Mouse (Mus musculus) hindbrain, embryonic 11.5 days (tissue): ENCODE results near the gene 4930402F06Rik. TPM values are rescaled to one million over a fixed set of nuclear protein-coding genes. Genes with fewer than 3 reads are reported as not detected.

Experiments
- ATAC-seq: fragments of 200-750 bp; cut with Nextera tagmentation; 2 replicates; pipeline ENCODE4 v1.8.0; 2017; ENCODE audit warnings: mild to moderate bottlenecking, moderate TSS enrichment, moderate library complexity; ENCODE audit not compliant: low FRiP score
- DNase-seq: peaks from one replicate; pipeline ENCODE4 v3.0.0-alpha.2; 2015; ENCODE audit warnings: low spot score
- H3K27ac ChIP-seq: fragments of 300-500 bp; sonication (generic); 2 replicates; pipeline ENCODE4 v1.5.1; 2014; ENCODE audit warnings: mild to moderate bottlenecking, low read depth, low read length
- H3K27me3 ChIP-seq: fragments of 300-500 bp; sonication (generic); 2 replicates; pipeline ENCODE4 v1.6.1; 2014; ENCODE audit warnings: mild to moderate bottlenecking, low read length, moderate library complexity, mixed read lengths; ENCODE audit not compliant: control insufficient read depth, insufficient read depth
- H3K36me3 ChIP-seq: fragments of 300-500 bp; sonication (generic); 2 replicates; pipeline ENCODE4 v1.6.1; 2014; ENCODE audit warnings: mild to moderate bottlenecking, low read length, moderate library complexity, mixed read lengths; ENCODE audit not compliant: control insufficient read depth, insufficient read depth
- H3K4me1 ChIP-seq: fragments of 300-500 bp; sonication (generic); replicated peaks from 2 replicates; pipeline ENCODE4 v1.6.1; 2014; ENCODE audit warnings: low read length, mixed read lengths; ENCODE audit not compliant: control insufficient read depth, insufficient read depth
- H3K4me2 ChIP-seq: fragments of 300-500 bp; sonication (generic); replicated peaks from 2 replicates; pipeline ENCODE4 v1.6.1; 2014; ENCODE audit warnings: mild to moderate bottlenecking, low read depth, low read length
- H3K4me3 ChIP-seq: fragments of 300-500 bp; sonication (generic); 2 replicates; pipeline ENCODE4 v1.5.1; 2014; ENCODE audit warnings: low read depth, low read length
- H3K9ac ChIP-seq: fragments of 300-500 bp; sonication (generic); 2 replicates; pipeline ENCODE4 v1.6.1; 2014; ENCODE audit warnings: low read depth, low read length
- H3K9me3 ChIP-seq: fragments of 300-500 bp; sonication (generic); 2 replicates; pipeline ENCODE4 v1.6.1; 2016; ENCODE audit warnings: low read length; ENCODE audit not compliant: control insufficient read depth
- WGBS: fragments of 180-500 bp; shearing (Covaris S2); extraction: QIAGEN DNeasy Blood & Tissue Kit; methylation state at CpG from one replicate; pipeline ENCODE4 v1.1.7; 2014; 5-methylcytosine and 5-hydroxymethylcytosine counted together
- polyA plus RNA-seq: library from polyadenylated mRNA; unstranded; fragments of >200 nt; fragmentation: Nextera tagmentation; extraction: Ambion mirVana; gene quantifications from 2 replicates; pipeline ENCODE4 v1.2.1, GENCODE M21; 2014

Gene 4930402F06Rik
- polyA plus RNA-seq, 1 experiment from 2014 or later, result not detected

DNA sequence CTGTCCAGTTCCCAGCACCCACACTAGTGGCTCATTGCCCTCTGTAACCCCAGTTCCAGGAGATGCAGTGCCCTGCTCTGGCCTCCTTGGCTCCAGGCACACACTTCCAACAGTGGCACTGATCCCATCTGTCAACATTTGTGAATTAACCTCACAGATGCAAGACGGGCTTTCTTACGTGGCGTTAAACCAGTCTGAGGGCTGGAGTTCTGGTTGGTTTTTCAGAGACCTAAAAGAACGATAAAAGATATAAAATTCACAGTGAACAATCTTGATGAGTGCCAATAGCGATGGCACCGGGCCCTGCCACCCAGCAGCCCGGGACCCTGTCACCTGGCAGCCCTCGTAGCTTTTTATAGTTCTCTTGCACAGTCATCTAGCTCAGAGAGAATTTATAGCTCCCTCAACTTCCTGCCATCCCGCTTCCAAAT, 11.5 kb downstream of the 4930402F06Rik start:
- no peak for ATAC-seq
- Histone ChIP-seq H3K4me1 (no peaks in the 10 kb centered on the region), H3K36me3 (no peaks in the 10 kb centered on the region), H3K4me2 (no peak overlapping the region), H3K27ac (no peak overlapping the region), H3K9ac (no peak overlapping the region), H3K4me3 (no peak overlapping the region), H3K27me3 (no peaks in the 10 kb centered on the region), H3K9me3 (no peaks in the 10 kb centered on the region)
- DNase-seq, result no peak
- WGBS, result 86% methylated on average over 9 of the region's 9 CpGs

DNA sequence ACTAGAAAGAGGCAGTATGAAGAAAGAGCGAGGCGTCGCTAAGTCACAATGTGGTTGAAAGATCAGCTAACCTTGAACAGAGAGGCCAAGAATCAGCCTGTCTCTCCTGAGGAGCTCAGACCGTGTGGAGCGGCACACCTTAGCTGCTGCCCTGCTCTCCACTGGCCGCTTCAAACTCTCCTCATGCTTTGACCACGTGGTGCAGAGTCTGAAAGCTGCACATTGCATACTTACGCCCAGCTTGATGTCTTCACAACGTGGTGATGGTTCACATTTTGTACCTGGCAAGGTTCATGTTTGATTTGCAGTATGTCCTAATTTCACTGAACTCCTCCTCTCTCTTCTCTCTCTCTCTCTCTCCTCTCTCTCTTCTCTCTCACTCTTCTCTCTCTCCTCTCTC, 17.7 kb downstream of the 4930402F06Rik start:
- DNase-seq (no peak), ATAC-seq (no peak)
- Histone ChIP-seq H3K4me3 (no peak overlapping the region), H3K9me3 (no peaks in the 10 kb centered on the region), H3K27ac (no peak overlapping the region), H3K9ac (no peak overlapping the region), H3K36me3 (no peaks in the 10 kb centered on the region), H3K4me2 (no peak overlapping the region), H3K27me3 (no peaks in the 10 kb centered on the region), H3K4me1 (no peaks in the 10 kb centered on the region)
- 74% methylated on average over 9 of the region's 9 CpGs for WGBS

- 61% methylated on average over 6 of the region's 6 CpGs for WGBS
- Histone ChIP-seq H3K4me3 (no peak overlapping the region), H3K9ac (no peak overlapping the region), H3K9me3 (no peaks in the 10 kb centered on the region), H3K4me2 (no peak overlapping the region), H3K36me3 (no peaks in the 10 kb centered on the region), H3K4me1 (no peaks in the 10 kb centered on the region), H3K27ac (no peak overlapping the region), H3K27me3 (no peaks in the 10 kb centered on the region)
- DNase-seq, result no peak
- ATAC-seq, result no peak
Measured at GRCm38 (mm10) chr2:35377600-35377999, 19.4 kb downstream of the 4930402F06Rik start.

DNA sequence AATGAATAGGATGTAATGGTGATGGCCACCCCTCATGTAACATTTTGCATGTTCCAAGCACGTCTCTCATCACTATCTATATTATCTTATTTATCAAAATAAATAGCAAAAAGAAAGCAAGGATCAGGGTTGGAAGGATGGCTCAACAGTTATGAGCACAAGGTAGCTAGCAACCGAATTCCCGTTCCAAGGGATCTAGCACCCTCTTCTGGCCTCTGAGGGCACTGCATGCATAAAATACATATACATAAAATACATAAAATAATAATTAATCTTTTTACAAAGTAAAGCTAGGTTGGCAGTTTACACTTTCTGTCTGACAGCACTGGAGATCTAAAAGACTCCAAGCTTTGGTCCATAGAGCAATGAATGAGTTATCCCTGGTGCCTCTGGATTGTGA, 24.0 kb downstream of the 4930402F06Rik start:
- WGBS, result 11% methylated on average over 3 of the region's 3 CpGs
- Histone ChIP-seq H3K9me3 (no peaks in the 10 kb centered on the region), H3K4me3 (no peak overlapping the region), H3K4me2 (no peak overlapping the region), H3K27me3 (no peaks in the 10 kb centered on the region), H3K9ac (no peak overlapping the region), H3K4me1 (no peaks in the 10 kb centered on the region), H3K27ac (no peak overlapping the region), H3K36me3 (no peaks in the 10 kb centered on the region)
- ATAC-seq (no peak), DNase-seq (peak; percentile 71)

- no peak overlapping the region for H3K4me2 ChIP-seq
- ATAC-seq (no peak), DNase-seq (no peak)
- H3K36me3 ChIP-seq, result no peaks in the 10 kb centered on the region
- no peak overlapping the region for H3K27ac ChIP-seq
- no peaks in the 10 kb centered on the region for H3K9me3 ChIP-seq
- H3K9ac ChIP-seq, result no peak overlapping the region
- no peak overlapping the region for H3K4me3 ChIP-seq
- H3K4me1 ChIP-seq, result no peaks in the 10 kb centered on the region
- no peaks in the 10 kb centered on the region for H3K27me3 ChIP-seq
Measured at GRCm38 (mm10) chr2:35370686-35371085, 26.3 kb downstream of the 4930402F06Rik start.

GRCm38 (mm10) chr2:35367629-35368028, 29.3 kb downstream of the 4930402F06Rik start, which contains the start of gene 4930568D16Rik:
4930568D16Rik (minus strand) TSS chr2:35367729.
- WGBS, result 81% methylated on average over 2 of the region's 2 CpGs
- H3K9me3 ChIP-seq, result no peaks in the 10 kb centered on the region
- H3K27me3 ChIP-seq, result no peaks in the 10 kb centered on the region
- H3K4me3 ChIP-seq, result no peak within 1 kb of the TSS
- no peak within 1 kb of the TSS for H3K27ac ChIP-seq
- DNase-seq, result no peak
- H3K4me2 ChIP-seq, result no peak within 1 kb of the TSS
- H3K36me3 ChIP-seq, result no peaks in the 10 kb centered on the region
- H3K9ac ChIP-seq, result no peak within 1 kb of the TSS
- no peaks in the 10 kb centered on the region for H3K4me1 ChIP-seq
- ATAC-seq, result no peak

DNA sequence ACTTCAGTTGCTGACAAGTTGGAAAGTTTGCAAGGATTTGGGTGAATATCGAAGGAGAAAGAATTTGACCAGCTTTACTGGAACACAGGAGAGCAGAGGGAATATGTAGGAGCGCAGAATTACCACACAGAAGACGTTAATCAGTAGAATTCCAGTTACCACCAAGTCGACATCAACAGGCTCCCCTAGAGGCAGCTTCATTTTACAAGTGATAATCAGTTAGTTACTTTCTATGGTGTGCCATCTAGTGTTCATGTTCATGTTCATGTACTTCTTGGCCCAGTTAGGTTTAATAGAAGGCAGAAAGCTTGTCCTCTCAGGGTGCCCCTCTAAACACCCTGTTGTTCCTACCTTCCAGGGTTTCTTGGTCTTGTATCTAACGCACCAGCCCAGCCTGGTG, 47.8 kb downstream of the 4930402F06Rik start:
- Histone ChIP-seq H3K9me3 (no peaks in the 10 kb centered on the region), H3K27ac (no peak overlapping the region), H3K9ac (no peak overlapping the region), H3K4me2 (no peak overlapping the region), H3K27me3 (no peaks in the 10 kb centered on the region), H3K4me1 (no peaks in the 10 kb centered on the region), H3K4me3 (no peak overlapping the region), H3K36me3 (no peaks in the 10 kb centered on the region)
- whole genome bisulfite sequencing, result 64% methylated on average over 5 of the region's 5 CpGs
- DNase-seq (peak; percentile 11), ATAC-seq (no peak)

GRCm38 (mm10) chr2:35345984-35346383, 51.0 kb downstream of the 4930402F06Rik start:
- H3K9ac ChIP-seq, result no peak overlapping the region
- H3K9me3 ChIP-seq, result no peaks in the 10 kb centered on the region
- no peaks in the 10 kb centered on the region for H3K36me3 ChIP-seq
- no peak overlapping the region for H3K4me2 ChIP-seq
- H3K4me1 ChIP-seq, result no peaks in the 10 kb centered on the region
- ATAC-seq (no peak), DNase-seq (no peak)
- no peak overlapping the region for H3K27ac ChIP-seq
- H3K27me3 ChIP-seq, result no peaks in the 10 kb centered on the region
- WGBS, result 78% methylated on average over 2 of the region's 2 CpGs
- H3K4me3 ChIP-seq, result no peak overlapping the region

GRCm38 (mm10) chr2:35342605-35343004, 54.4 kb downstream of the 4930402F06Rik start:
- no peaks in the 10 kb centered on the region for H3K27me3 ChIP-seq
- no peaks in the 10 kb centered on the region for H3K4me1 ChIP-seq
- no peak for ATAC-seq
- no peaks in the 10 kb centered on the region for H3K9me3 ChIP-seq
- no peak overlapping the region for H3K9ac ChIP-seq
- H3K27ac ChIP-seq, result no peak overlapping the region
- no peak overlapping the region for H3K4me2 ChIP-seq
- H3K36me3 ChIP-seq, result no peaks in the 10 kb centered on the region
- WGBS, result 77% methylated on average over 3 of the region's 3 CpGs
- no peak for DNase-seq
- H3K4me3 ChIP-seq, result no peak overlapping the region
